Mouse (Mus musculus) testis, adult 2 months (tissue): Measurements from ENCODE around the gene Mef2a.

ENCODE experiments used
- CTCF ChIP-seq: fragments of 200-500 bp; IDR thresholded peaks from 2 replicates; pipeline ENCODE4 v1.5.1; 2012; ENCODE audit warnings: low read depth, mild to moderate bottlenecking, inconsistent platforms, low read length, moderate library complexity; ENCODE audit not compliant: control insufficient read depth, insufficient read depth, insufficient replicate concordance
- POLR2A ChIP-seq: fragments of 200-500 bp; IDR thresholded peaks from 2 replicates; pipeline ENCODE4 v1.6.1; 2012; ENCODE audit warnings: low read depth, mild to moderate bottlenecking, inconsistent platforms, low read length, moderate library complexity; ENCODE audit not compliant: control insufficient read depth

DNA sequence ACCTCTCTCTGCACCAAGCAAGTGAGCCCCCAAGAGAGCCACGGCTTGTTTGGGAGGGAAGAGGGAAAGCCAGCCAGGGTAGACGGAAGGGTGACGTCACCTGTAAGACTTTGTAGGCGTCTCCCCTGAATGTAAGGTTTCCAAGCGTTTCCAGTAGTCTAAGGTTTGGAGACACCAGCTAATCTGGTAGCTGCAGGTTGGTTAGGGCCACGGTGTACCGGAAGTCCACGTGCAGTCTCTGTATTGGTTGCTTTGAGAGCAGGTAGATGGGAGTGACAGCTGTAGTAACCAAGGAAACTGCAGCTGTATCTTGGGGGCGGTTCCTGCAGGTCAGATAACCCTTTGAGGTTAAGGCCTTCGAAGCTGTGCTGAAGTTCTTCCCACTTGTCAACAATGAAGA lies 166.2 kb downstream of the Mef2a start:
- no peak for TF ChIP-seq CTCF
- TF ChIP-seq POLR2A = no peak
